Mouse (Mus musculus) hindbrain, embryonic 14.5 days (tissue): Measurements from ENCODE around the gene Pold4. TPM values are rescaled to one million over a fixed set of nuclear protein-coding genes. Genes with fewer than 3 reads are reported as not detected.
A peak's percentile ranks its signal among the peaks of the same experiment; 100 is the strongest.

Source experiments
- ATAC-seq: fragments of 200-750 bp; cut with Nextera tagmentation; 2 replicates; pipeline ENCODE4 v1.8.0; 2017; ENCODE audit warnings: moderate number of reproducible peaks, mild to moderate bottlenecking, moderate TSS enrichment, moderate library complexity; ENCODE audit not compliant: low FRiP score
- DNase-seq: peaks from one replicate; pipeline ENCODE4 v3.0.0-alpha.2; 2015; ENCODE audit warnings: low spot score
- H3K27ac ChIP-seq: fragments of 300-500 bp; sonication (generic); 2 replicates; pipeline ENCODE4 v1.5.1; 2014; ENCODE audit warnings: mild to moderate bottlenecking, moderate library complexity
- H3K27me3 ChIP-seq: fragments of 300-500 bp; sonication (generic); 2 replicates; pipeline ENCODE4 v1.6.1; 2014; ENCODE audit warnings: mild to moderate bottlenecking, low read length, mixed read lengths; ENCODE audit not compliant: control insufficient read depth, insufficient read depth
- H3K36me3 ChIP-seq: fragments of 300-500 bp; sonication (generic); replicated peaks from 2 replicates; pipeline ENCODE4 v1.6.1; 2014; ENCODE audit not compliant: control insufficient read depth, insufficient read depth
- H3K4me1 ChIP-seq: fragments of 300-500 bp; sonication (generic); replicated peaks from 2 replicates; pipeline ENCODE4 v1.6.1; 2014; ENCODE audit warnings: antibody characterized with exemption, low read length, mixed read lengths; ENCODE audit not compliant: control insufficient read depth, insufficient read depth
- H3K4me2 ChIP-seq: fragments of 300-500 bp; sonication (generic); replicated peaks from 2 replicates; pipeline ENCODE4 v1.6.1; 2014; ENCODE audit warnings: mild to moderate bottlenecking, moderate library complexity
- H3K4me3 ChIP-seq: fragments of 300-500 bp; sonication (generic); replicated peaks from 2 replicates; pipeline ENCODE4 v1.5.1; 2014; ENCODE audit warnings: mild to moderate bottlenecking, low read length
- H3K9ac ChIP-seq: fragments of 300-500 bp; sonication (generic); 2 replicates; pipeline ENCODE4 v1.6.1; 2014
- H3K9me3 ChIP-seq: fragments of 300-500 bp; sonication (generic); 2 replicates; pipeline ENCODE4 v1.6.1; 2016; ENCODE audit warnings: low read length; ENCODE audit not compliant: control insufficient read depth
- WGBS: fragments of 180-500 bp; shearing (Covaris S2); extraction: QIAGEN DNeasy Blood & Tissue Kit; methylation state at CpG from one replicate; pipeline ENCODE4 v1.1.7; 2014; 5-methylcytosine and 5-hydroxymethylcytosine counted together
- polyA plus RNA-seq: library from polyadenylated mRNA; unstranded; fragments of >200 nt; fragmentation: Nextera tagmentation; extraction: Ambion mirVana; gene quantifications from 2 replicates; pipeline ENCODE4 v1.2.1, GENCODE M21; 2014

Gene Pold4
- polyA plus RNA-seq, 1 experiment from 2014 or later: 20.4 TPM

- peak overlapping the region; percentile 98 for H3K9ac ChIP-seq
- peak overlapping the region; percentile 65 for H3K4me2 ChIP-seq
- ATAC-seq: peak; percentile 18
- peak; percentile 45 for DNase-seq
- H3K27ac ChIP-seq: peak overlapping the region; percentile 90
- peak overlapping the region; percentile 97 for H3K4me3 ChIP-seq
- peaks cover 42% of the 10 kb centered on the region for H3K36me3 ChIP-seq
- WGBS: under 1% methylated on average over 42 of the region's 52 CpGs
- no peaks in the 10 kb centered on the region for H3K27me3 ChIP-seq
- H3K4me1 ChIP-seq: peaks cover 12% of the 10 kb centered on the region
- H3K9me3 ChIP-seq: no peaks in the 10 kb centered on the region
Observed at GRCm38 (mm10) chr19:4192251-4192985, 39.3 kb upstream of the Pold4 start.

- no peak for ATAC-seq
Observed at GRCm38 (mm10) chr19:4193129-4193528, 38.6 kb upstream of the Pold4 start.

GRCm38 (mm10) chr19:4194021-4194724 lies 37.5 kb upstream of the Pold4 start:
- Histone ChIP-seq H3K4me2 (peak overlapping the region; percentile 65; the same call in 1 of the 2 replicates), H3K27me3 (no peaks in the 10 kb centered on the region), H3K9me3 (no peaks in the 10 kb centered on the region), H3K4me1 (peaks cover 12% of the 10 kb centered on the region), H3K9ac (no peak overlapping the region), H3K4me3 (no peak overlapping the region), H3K36me3 (peaks cover 44% of the 10 kb centered on the region), H3K27ac (no peak overlapping the region)
- ATAC-seq (no peak), DNase-seq (no peak)
- 91% methylated on average over 8 of the region's 8 CpGs for WGBS

More at GRCm38 (mm10) chr19:4193129-4193528, 38.6 kb upstream of the Pold4 start:
- 61% methylated on average over 6 of the region's 6 CpGs for WGBS
- Histone ChIP-seq H3K27me3 (no peaks in the 10 kb centered on the region), H3K4me1 (peaks cover 12% of the 10 kb centered on the region), H3K9ac (peak overlapping the region; percentile 98), H3K36me3 (peaks cover 44% of the 10 kb centered on the region), H3K27ac (no peak overlapping the region; the same call in 1 of the 2 replicates), H3K4me2 (peak overlapping the region; percentile 65), H3K9me3 (no peaks in the 10 kb centered on the region), H3K4me3 (peak overlapping the region; percentile 97)
- DNase-seq: no peak

GRCm38 (mm10) chr19:4194776-4195650 lies 36.7 kb upstream of the Pold4 start:
- WGBS: 75% methylated on average over 12 of the region's 12 CpGs
- Histone ChIP-seq H3K36me3 (peaks cover 44% of the 10 kb centered on the region), H3K9me3 (no peaks in the 10 kb centered on the region), H3K4me3 (no peak overlapping the region), H3K4me2 (no peak overlapping the region), H3K27ac (no peak overlapping the region), H3K4me1 (peaks cover 12% of the 10 kb centered on the region), H3K9ac (no peak overlapping the region), H3K27me3 (no peaks in the 10 kb centered on the region)
- ATAC-seq: no peak
- no peak for DNase-seq

- Histone ChIP-seq H3K4me3 (no peak overlapping the region), H3K9ac (no peak overlapping the region), H3K27ac (no peak overlapping the region), H3K4me2 (no peak overlapping the region), H3K9me3 (no peaks in the 10 kb centered on the region), H3K36me3 (peaks cover 44% of the 10 kb centered on the region), H3K4me1 (peaks cover 21% of the 10 kb centered on the region), H3K27me3 (no peaks in the 10 kb centered on the region)
- DNase-seq: no peak
- 50% methylated on average over 2 of the region's 2 CpGs for WGBS
- no peak for ATAC-seq
Observed at GRCm38 (mm10) chr19:4196048-4196447, 35.7 kb upstream of the Pold4 start.

GRCm38 (mm10) chr19:4196548-4196947 lies 35.2 kb upstream of the Pold4 start:
- Histone ChIP-seq H3K27me3 (no peaks in the 10 kb centered on the region), H3K27ac (no peak overlapping the region), H3K36me3 (peaks cover 44% of the 10 kb centered on the region), H3K9ac (no peak overlapping the region), H3K4me2 (no peak overlapping the region), H3K4me3 (no peak overlapping the region), H3K9me3 (no peaks in the 10 kb centered on the region), H3K4me1 (peaks cover 22% of the 10 kb centered on the region)
- DNase-seq: no peak
- no peak for ATAC-seq
- WGBS: 57% methylated on average over 5 of the region's 5 CpGs

GRCm38 (mm10) chr19:4197180-4197579 lies 34.5 kb upstream of the Pold4 start:
- no peak overlapping the region for H3K4me2 ChIP-seq
- H3K4me3 ChIP-seq: no peak overlapping the region
- no peaks in the 10 kb centered on the region for H3K27me3 ChIP-seq
- no peak for ATAC-seq
- no peaks in the 10 kb centered on the region for H3K9me3 ChIP-seq
- H3K27ac ChIP-seq: no peak overlapping the region
- 73% methylated on average over 3 of the region's 3 CpGs for WGBS
- peaks cover 28% of the 10 kb centered on the region for H3K4me1 ChIP-seq
- no peak overlapping the region for H3K9ac ChIP-seq
- H3K36me3 ChIP-seq: peaks cover 44% of the 10 kb centered on the region
- no peak for DNase-seq

- H3K9me3 ChIP-seq: no peaks in the 10 kb centered on the region
- H3K4me3 ChIP-seq: peak within 1 kb of the TSS; percentile 61
- peak within 1 kb of the TSS; percentile 95 for H3K4me2 ChIP-seq
- peak; percentile 90 for ATAC-seq
- under 1% methylated on average over 34 of the region's 34 CpGs for WGBS
- H3K27ac ChIP-seq: peak within 1 kb of the TSS; percentile 47; the same call in 1 of the 2 replicates
- H3K36me3 ChIP-seq: peaks cover 12% of the 10 kb centered on the region
- H3K9ac ChIP-seq: peak within 1 kb of the TSS; percentile 76
- H3K4me1 ChIP-seq: peaks cover 22% of the 10 kb centered on the region
- peaks cover 7% of the 10 kb centered on the region; the same call in 1 of the 2 replicates for H3K27me3 ChIP-seq
- peak; percentile 96 for DNase-seq
Observed at GRCm38 (mm10) chr19:4201291-4201909, 30.3 kb upstream of the Pold4 start, which contains the start of gene Rad9a. TSS of gene Rad9a (minus strand) at chr19:4201662.
